Mouse (Mus musculus): ENCODE measurements around the gene Atp5mpl.

DNA sequence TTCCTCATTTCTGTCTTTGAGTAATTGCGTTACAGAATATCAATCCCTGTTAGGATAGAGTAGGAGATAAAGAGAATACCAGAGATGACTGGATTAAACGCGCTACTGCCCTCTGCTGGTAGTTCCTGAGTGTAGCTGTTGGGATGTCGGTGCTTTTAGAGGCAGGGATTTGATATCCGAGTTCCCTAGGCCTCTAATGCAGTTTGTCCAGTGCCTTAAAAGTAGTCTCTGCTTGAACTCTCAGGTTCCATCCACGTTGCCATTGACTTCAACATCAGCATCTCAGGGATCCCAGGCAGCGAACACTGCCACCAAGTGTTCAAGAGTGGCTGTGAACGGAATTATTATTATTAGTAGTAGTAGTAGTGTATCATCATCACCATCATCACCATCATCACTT, 34.4 kb upstream of the Atp5mpl start:
- TF ChIP-seq CTCF (IDR thresholded peaks at IDR 0.05; ENCODE audit: extremely low read depth, insufficient read depth, insufficient read length, insufficient replicate concordance): peak; percentile 17; the same call in 1 of the 2 replicates
- TF ChIP-seq POLR2A (IDR thresholded peaks at IDR 0.05; ENCODE audit: low read depth, low read length): no peak

Data from spleen, adult 2 months (tissue).